Mouse (Mus musculus) CH12.LX (cell line): Measurements from ENCODE around the gene Tead2. TPM values are rescaled to one million over a fixed set of nuclear protein-coding genes. Genes with fewer than 3 reads are reported as not detected.

Source experiments
- DNase-seq: peaks from one replicate; pipeline ENCODE4 v3.0.0-alpha.2; 2013; ENCODE audit errors: extremely low read depth
- H3K27ac ChIP-seq: 2 replicates; pipeline ENCODE4 v1.5.1; 2012; ENCODE audit warnings: low read depth, mild to moderate bottlenecking, control low read depth, moderate library complexity; ENCODE audit not compliant: insufficient read depth
- H3K27me3 ChIP-seq: replicated peaks from 2 replicates; pipeline ENCODE3; 2012; ENCODE audit warnings: inconsistent platforms
- H3K36me3 ChIP-seq, 2 experiments: replicated peaks in 1 of 2; 2 replicates each; pipeline versions ENCODE3 to v1.6.1; 2012; ENCODE audit warnings: inconsistent platforms in 1 of 2, low read length in 1 of 2, mild to moderate bottlenecking in 1 of 2, mixed read lengths in 1 of 2, moderate library complexity in 1 of 2; ENCODE audit not compliant: control insufficient read depth in 1 of 2, insufficient read depth in 1 of 2
- H3K4me1 ChIP-seq, 2 experiments: 2 replicates each; pipeline ENCODE4 v1.6.1; 2012; ENCODE audit warnings: inconsistent platforms in 1 of 2, moderate library complexity in 1 of 2; ENCODE audit not compliant: insufficient read depth in 2 of 2, control insufficient read depth in 1 of 2
- H3K4me2 ChIP-seq: 2 replicates; pipeline ENCODE4 v1.6.1; 2012; ENCODE audit warnings: low read depth, mild to moderate bottlenecking, control low read depth; ENCODE audit not compliant: poor library complexity, insufficient read depth, severe bottlenecking
- H3K4me3 ChIP-seq, 3 experiments: fragments of 150-350 bp in 1 of 3; sonication (generic) in 1 of 3; replicated peaks in 1 of 3; 2 replicates each; pipeline versions ENCODE3 to v1.5.1; 2011 to 2012; ENCODE audit warnings: low read depth in 2 of 3, low read length in 2 of 3, mild to moderate bottlenecking in 2 of 3, moderate library complexity in 2 of 3, control low read depth in 1 of 3, improper control_type of control experiment in 1 of 3, inconsistent platforms in 1 of 3, mixed read lengths in 1 of 3; ENCODE audit not compliant: poor library complexity in 1 of 3
- H3K79me2 ChIP-seq: replicated peaks from 2 replicates; pipeline ENCODE4 v1.6.1; 2012; ENCODE audit warnings: mild to moderate bottlenecking, moderate library complexity; ENCODE audit not compliant: control insufficient read depth, poor library complexity, insufficient read depth, severe bottlenecking; ENCODE audit errors: extremely low read depth
- H3K9ac ChIP-seq: 2 replicates; pipeline ENCODE4 v1.6.1; 2012; ENCODE audit warnings: low read depth, mild to moderate bottlenecking, control low read depth, moderate library complexity; ENCODE audit not compliant: insufficient read depth
- H3K9me3 ChIP-seq: replicated peaks from 2 replicates; pipeline ENCODE3; 2012; ENCODE audit warnings: low read length, inconsistent platforms, mixed read lengths
- CTCF ChIP-seq, 2 experiments: IDR thresholded peaks in 1 of 2; conservative IDR thresholded peaks in 1 of 2; 2 replicates each; pipeline ENCODE4 v1.5.1; 2011 to 2012; ENCODE audit warnings: low read depth in 2 of 2, low read length in 2 of 2, improper control_type of control experiment in 1 of 2, inconsistent platforms in 1 of 2, mild to moderate bottlenecking in 1 of 2, moderate library complexity in 1 of 2
- E2F4 ChIP-seq: IDR thresholded peaks from 2 replicates; pipeline ENCODE4 v1.6.1; 2011; ENCODE audit warnings: low read depth, low read length, improper control_type of control experiment; ENCODE audit not compliant: insufficient replicate concordance
- IRF4 ChIP-seq: IDR thresholded peaks from 2 replicates; pipeline ENCODE4 v1.6.1; 2014; ENCODE audit warnings: low read depth, mild to moderate bottlenecking, inconsistent platforms, low read length, improper control_type of control experiment
- MAFK ChIP-seq: IDR thresholded peaks from 2 replicates; pipeline ENCODE4 v1.6.1; 2011; ENCODE audit warnings: low read length, improper control_type of control experiment; ENCODE audit not compliant: insufficient replicate concordance
- MAX ChIP-seq: IDR thresholded peaks from 2 replicates; pipeline ENCODE4 v1.6.1; 2011; ENCODE audit warnings: low read length, improper control_type of control experiment
- MEF2A ChIP-seq: IDR thresholded peaks from 2 replicates; pipeline ENCODE4 v1.6.1; 2014; ENCODE audit warnings: low read depth, mild to moderate bottlenecking, inconsistent platforms, low read length, improper control_type of control experiment, borderline replicate concordance
- MXI1 ChIP-seq: IDR thresholded peaks from 2 replicates; pipeline ENCODE4 v1.6.1; 2011; ENCODE audit warnings: mild to moderate bottlenecking, low read depth, low read length, improper control_type of control experiment
- NRF1 ChIP-seq: IDR thresholded peaks from 2 replicates; pipeline ENCODE4 v1.6.1; 2014; ENCODE audit warnings: low read depth, mild to moderate bottlenecking, inconsistent platforms, low read length, improper control_type of control experiment, moderate library complexity
- POLR2A ChIP-seq: IDR thresholded peaks from 2 replicates; pipeline ENCODE4 v1.6.1; 2011; ENCODE audit warnings: low read depth, mild to moderate bottlenecking, improper control_type of control experiment, low read length
- USF1 ChIP-seq: IDR thresholded peaks from 2 replicates; pipeline ENCODE4 v1.6.1; 2014; ENCODE audit warnings: low read depth, mild to moderate bottlenecking, inconsistent platforms, low read length, improper control_type of control experiment
- ZNF384 ChIP-seq: IDR thresholded peaks from 2 replicates; pipeline ENCODE4 v1.6.1; 2012; ENCODE audit warnings: low read depth, low read length, improper control_type of control experiment, inconsistent platforms
- dilution Hi-C: fragments of 300-500 bp; cut with MboI; formaldehyde crosslinking; loops from 2 replicates; pipeline ENCODE4 v1.14.3; 2020; ENCODE audit warnings: low sequenced_read_pairs; ENCODE audit not compliant: extremely low pct_unique_long_range_greater_than_20kb, extremely low pct_ligation_motif_present
- in situ Hi-C: fragments of 300-500 bp; cut with MboI; formaldehyde crosslinking; loops from 3 replicates; pipeline ENCODE4 v1.14.3; 2019; ENCODE audit warnings: low sequenced_read_pairs, low pct_ligation_motif_present, low pct_unique_long_range_greater_than_20kb, mixed read lengths
- polyA plus RNA-seq: library from polyadenylated mRNA; unstranded; fragments of >175 nt; gene quantifications from 2 replicates; pipeline ENCODE4 v1.2.1, GENCODE M21; 2012; ENCODE audit warnings: low read depth; ENCODE audit not compliant: insufficient read length
- total RNA-seq, 2 experiments: library from RNA; depleted of rRNA; stranded (reverse); fragments of 300-350 nt in 1 of 2; fragments of >200 nt in 1 of 2; gene quantifications; 2 replicates each; pipeline ENCODE4 v1.2.3; 2012 to 2014

Gene Tead2
- total and polyA plus RNA-seq, 3 experiments: 0.31 to 2.5 (median 0.38) TPM

DNA sequence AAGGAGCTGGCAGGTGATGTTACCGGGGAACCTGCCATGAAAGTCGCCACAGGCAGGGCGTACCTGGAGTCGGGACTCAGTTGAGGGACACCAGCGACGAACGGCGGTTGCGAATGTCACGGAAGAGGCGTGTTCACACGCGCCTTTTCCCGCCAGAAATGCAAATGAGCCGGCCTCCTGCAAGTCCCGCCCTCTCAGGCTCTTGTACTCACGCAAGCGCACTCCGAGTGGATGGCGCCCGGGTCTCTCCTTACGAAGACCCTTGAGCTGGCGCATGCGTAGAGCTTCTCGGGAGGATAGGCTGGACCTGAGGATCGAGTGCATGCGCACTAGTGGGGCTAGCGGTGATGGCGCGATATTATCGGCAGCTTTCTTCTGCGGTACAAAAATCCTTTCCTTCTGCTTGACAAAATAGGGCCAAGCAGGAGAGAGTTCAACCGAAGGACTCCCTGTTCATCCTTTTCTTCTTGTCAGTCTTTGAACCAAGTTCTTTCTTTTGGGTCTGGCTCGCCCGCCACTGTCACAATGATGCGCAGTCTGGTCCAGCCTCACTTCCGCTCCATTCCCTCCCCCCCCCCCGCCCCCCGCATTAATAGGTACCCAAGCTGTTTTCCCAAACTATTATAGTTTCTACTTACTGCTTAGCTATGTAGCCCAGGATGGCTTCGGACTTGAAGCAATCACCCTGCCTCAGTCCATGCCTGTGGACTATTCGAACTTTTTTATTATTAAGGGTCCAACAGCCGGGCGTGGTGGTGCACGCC is 11.0 kb upstream of the Tead2 start, which contains the start of gene Ccdc155:
TSS of gene Ccdc155 (minus strand) at position 513 of the 764 bp plus-strand sequence.
- peaks cover 14% of the 10 kb centered on the region for H3K9me3 ChIP-seq
- peaks cover 2 to 13% of the 10 kb centered on the region in 2 experiments; a peak in 3 of 4 replicates for H3K4me1 ChIP-seq
- peak within 1 kb of the TSS; percentile 35; the same call in 1 of the 2 replicates for H3K4me2 ChIP-seq
- no peaks in the 10 kb centered on the region for H3K79me2 ChIP-seq
- peak within 1 kb of the TSS in 1 of 3 experiments; percentile 31 for H3K4me3 ChIP-seq
- TF ChIP-seq NRF1: peak; percentile 94
- TF ChIP-seq E2F4: peak; percentile 75; the same call in 1 of the 2 replicates
- TF ChIP-seq MXI1: 0 out of 2 replicates have a peak, but pooled peaks have one; percentile 31
- no peak for TF ChIP-seq CTCF (conservative IDR thresholded peaks at IDR 0.05 in 1 of 2, IDR thresholded peaks at IDR 0.05 in 1 of 2; ENCODE audit: low read depth in 2 of 2, low read length in 2 of 2)
- TF ChIP-seq POLR2A: peak; percentile 39; the same call in 1 of the 2 replicates
- peak; percentile 75 for TF ChIP-seq MAX
- no peak for TF ChIP-seq USF1
- no peak within 1 kb of the TSS; the same call in 1 of the 2 replicates for H3K9ac ChIP-seq
- peak; percentile 39 for DNase-seq
- peaks cover 28% of the 10 kb centered on the region for H3K27me3 ChIP-seq
- in situ Hi-C loops: no loop called here
- no peaks in the 10 kb centered on the region for H3K36me3 ChIP-seq
- dilution Hi-C loops: no loop called here
- H3K27ac ChIP-seq: no peak within 1 kb of the TSS

DNA sequence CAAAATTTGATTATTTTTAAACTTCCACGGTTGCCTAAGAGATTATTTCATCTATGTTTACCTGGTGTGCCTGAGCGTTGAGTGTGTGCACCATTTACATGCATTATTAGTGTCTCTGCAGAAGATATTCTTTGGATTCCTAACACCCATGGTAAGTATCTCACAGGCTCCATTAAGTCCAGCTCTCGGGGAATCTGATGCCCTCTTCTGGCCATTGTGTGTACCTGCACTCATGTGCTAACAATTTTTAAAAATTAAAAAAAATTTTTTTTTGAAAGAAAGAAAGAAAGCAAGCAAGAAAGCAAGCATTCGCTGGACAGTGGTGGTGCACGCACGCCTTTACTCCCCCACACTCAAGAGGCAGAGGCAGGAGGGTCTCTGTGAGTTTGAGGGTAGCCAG is 7.3 kb upstream of the Tead2 start:
- dilution Hi-C loops: no loop called here
- TF ChIP-seq IRF4 (no peak), CTCF (conservative IDR thresholded peaks at IDR 0.05 in 1 of 2, IDR thresholded peaks at IDR 0.05 in 1 of 2; ENCODE audit: low read depth in 2 of 2, low read length in 2 of 2) (0 out of 4 replicates have a peak, but pooled peaks of 1 of the 2 experiments have one; percentile 9), ZNF384 (peak; percentile 29; the same call in 1 of the 2 replicates)
- DNase-seq: no peak
- peaks cover 27% of the 10 kb centered on the region for H3K27me3 ChIP-seq
- H3K27ac ChIP-seq: no peak overlapping the region
- H3K36me3 ChIP-seq: no peaks in the 10 kb centered on the region
- peaks cover 14% of the 10 kb centered on the region for H3K9me3 ChIP-seq
- no peak overlapping the region for H3K4me3 ChIP-seq
- H3K4me1 ChIP-seq: peaks cover 5 to 29% of the 10 kb centered on the region in 2 experiments; a peak in 3 of 4 replicates
- in situ Hi-C loops: no loop called here
- H3K9ac ChIP-seq: no peak overlapping the region
- no peak overlapping the region for H3K4me2 ChIP-seq
- no peaks in the 10 kb centered on the region for H3K79me2 ChIP-seq

DNA sequence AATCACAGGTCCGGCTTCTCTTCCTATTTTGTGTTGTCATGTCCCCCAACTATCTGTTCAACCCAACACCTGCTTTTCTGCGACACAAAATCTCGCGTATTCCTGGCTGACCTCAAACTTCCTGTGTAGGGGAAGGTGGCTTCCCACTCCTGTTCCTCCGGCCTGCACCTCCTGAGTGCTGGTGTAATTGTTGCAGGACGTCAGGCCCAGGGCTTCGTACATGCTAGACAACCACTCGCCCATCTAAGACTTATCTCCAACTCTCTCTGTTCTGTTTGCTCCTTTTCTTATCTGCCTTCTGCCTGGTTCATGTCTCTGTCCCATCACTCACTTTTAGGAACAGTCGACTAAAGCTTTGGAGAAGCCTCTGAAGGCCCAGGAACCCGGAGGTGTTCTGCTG is 4.5 kb upstream of the Tead2 start:
- Histone ChIP-seq H3K27me3 (peaks cover 24% of the 10 kb centered on the region), H3K4me3 (no peak overlapping the region), H3K4me1 (peaks cover 3 to 24% of the 10 kb centered on the region in 2 experiments; a peak in 3 of 4 replicates), H3K9me3 (peaks cover 11% of the 10 kb centered on the region), H3K36me3 (no peaks in the 10 kb centered on the region), H3K9ac (no peak overlapping the region), H3K4me2 (no peak overlapping the region), H3K27ac (no peak overlapping the region), H3K79me2 (no peaks in the 10 kb centered on the region)
- in situ Hi-C loops (no loop called here), dilution Hi-C loops (no loop called here)
- no peak for DNase-seq
- no peak for TF ChIP-seq MXI1
- no peak for TF ChIP-seq MEF2A
- no peak for TF ChIP-seq CTCF (conservative IDR thresholded peaks at IDR 0.05 in 1 of 2, IDR thresholded peaks at IDR 0.05 in 1 of 2; ENCODE audit: low read depth in 2 of 2, low read length in 2 of 2)
- no peak for TF ChIP-seq MAFK
